Mouse (Mus musculus) embryo, embryonic 11.5 days (tissue): ENCODE data around the gene Micall1.
A peak's percentile ranks its signal among the peaks of the same experiment; 100 is the strongest.

ENCODE experiments used
- DNase-seq: peaks from one replicate; pipeline ENCODE4 v3.0.0-alpha.2; 2012; ENCODE audit warnings: low read depth, low spot score

The Micall1 gene

GRCm38 (mm10) chr15:79129311-79129710 is 20.6 kb downstream of the Micall1 start:
- DNase-seq, result no peak

- no peak for DNase-seq
Observed at GRCm38 (mm10) chr15:79130782-79131181, 22.1 kb downstream of the Micall1 start.

DNA sequence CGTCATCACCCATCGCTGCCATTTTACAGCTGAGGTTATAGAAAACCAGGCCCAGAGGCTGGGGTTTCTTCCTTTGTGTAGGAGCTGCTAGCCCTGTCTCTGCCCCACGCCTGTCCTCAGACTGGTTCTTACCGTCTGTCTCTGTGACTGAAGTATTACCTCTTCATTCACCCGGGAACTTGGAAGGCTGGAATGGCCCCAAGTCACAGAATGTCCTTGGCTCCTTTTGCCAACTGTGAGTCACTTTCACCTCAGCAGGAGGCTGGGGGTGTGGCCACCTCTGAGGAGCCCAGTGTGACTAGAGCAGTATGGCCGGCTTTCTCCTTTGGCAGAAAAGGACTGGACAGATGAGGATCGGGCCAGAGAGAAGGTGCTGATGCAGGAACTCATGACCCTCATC is 22.7 kb downstream of the Micall1 start:
- no peak for DNase-seq

- no peak for DNase-seq
Observed at GRCm38 (mm10) chr15:79133191-79133661, 24.5 kb downstream of the Micall1 start.

GRCm38 (mm10) chr15:79134496-79135270 is 26.0 kb downstream of the Micall1 start:
- DNase-seq, result no peak

DNA sequence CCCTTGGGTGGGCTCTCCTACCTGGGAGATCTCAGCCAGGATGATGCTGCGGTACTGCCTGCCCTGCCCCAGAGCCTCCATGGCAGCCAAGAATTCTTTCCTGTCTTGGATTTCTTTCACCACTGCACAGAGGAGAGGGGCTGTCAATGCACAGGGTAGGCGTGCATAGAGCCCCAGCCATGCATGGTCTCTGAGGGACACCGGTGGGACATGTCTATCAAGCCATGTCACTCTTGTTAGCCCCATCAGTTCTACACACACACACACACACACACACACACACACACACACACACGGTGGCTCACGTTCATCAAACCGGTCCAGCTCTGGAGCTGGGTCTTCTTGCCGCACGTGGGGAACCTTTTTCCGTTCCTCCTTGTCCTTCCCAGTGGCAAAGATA is 26.6 kb downstream of the Micall1 start:
- DNase-seq, result no peak

DNA sequence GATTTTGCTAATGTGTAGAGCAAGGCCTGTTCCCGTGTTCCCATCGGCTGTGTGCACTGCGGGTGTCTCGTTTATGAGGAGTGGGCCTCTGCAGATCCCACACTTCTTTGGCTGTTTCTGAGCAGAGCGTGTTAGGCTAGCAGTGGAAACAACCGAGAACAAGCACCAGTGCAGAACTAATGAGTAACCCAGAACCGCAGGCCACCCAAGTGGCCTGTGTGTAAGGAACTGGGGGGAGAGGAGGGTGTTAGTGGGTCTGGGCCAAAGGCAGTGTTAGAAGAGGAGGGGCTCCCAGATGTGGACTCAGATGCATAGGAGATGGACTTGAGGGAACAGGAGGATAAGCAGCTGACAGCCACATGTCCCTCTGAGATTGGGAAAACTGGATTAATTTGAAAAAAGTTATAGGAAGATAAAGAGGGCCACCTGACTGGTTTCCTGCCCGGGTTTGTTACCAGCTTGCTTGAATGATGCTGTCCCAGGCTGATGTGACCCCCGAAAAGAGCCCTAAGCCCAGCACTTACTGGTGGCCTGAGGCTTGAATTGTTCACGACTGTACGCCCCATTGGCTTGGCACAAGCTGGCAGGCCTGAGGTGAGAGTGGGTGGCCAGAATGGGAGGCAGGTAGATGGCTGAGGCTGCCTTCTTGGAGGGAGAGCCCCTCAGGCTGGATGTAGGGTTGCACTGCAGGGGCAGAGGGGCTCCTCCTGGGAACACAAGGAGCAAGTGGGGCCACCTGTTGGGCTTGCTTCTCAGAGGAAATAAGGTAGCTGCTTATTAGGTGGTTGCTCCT is 27.3 kb downstream of the Micall1 start:
- DNase-seq, result no peak

DNA sequence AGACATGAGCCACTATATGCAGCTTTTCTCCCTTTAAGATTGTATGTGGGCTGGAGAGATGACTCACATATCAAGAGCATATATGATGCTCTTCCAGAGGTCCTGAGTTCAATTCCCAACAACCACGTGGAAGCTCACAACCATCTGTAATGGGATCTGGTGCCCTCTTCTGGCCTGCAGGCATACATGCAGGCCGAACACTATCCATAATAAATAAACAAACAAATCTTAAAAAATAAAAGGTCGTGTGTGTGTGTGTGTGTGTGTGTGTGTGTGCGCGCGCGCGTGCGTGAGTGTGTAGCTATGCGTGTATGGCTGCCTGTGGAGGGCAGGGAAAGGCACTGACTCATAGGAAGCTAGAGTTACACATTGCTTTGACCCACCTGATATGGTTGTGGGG is 30.9 kb downstream of the Micall1 start:
- no peak for DNase-seq

DNA sequence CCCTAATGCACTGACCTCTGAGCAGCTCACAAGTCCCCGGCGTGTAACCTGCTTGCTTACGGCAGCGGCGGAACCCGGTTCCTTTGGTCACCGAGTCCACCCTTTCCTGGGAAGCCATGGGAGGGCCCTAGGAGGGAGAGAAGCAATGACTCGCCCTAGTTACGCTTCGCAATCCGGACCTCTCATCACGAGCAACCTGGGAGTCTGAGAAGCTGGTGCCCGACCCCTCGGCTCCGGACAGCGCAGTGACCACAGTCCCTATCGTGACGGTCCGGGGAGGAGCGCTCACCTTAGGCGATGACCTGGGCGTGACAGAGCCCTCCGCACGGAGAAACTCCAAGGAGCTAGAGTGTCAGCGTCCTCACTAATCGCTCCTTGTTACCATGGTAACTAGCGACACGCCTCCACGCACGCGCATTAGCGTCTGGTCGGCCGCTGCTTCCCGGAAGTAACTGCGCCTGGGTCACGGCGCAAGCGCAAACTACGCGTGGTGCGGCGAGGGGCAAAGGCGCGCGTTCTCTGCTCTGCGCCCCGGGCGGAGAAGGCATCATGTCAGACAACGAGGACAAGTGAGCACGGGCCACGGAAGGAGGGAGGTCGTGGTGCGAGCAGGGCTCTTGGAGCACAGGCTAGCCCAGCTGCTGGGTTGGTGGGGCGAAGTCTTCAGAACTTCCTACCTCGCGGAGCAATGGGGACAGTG is 32.3 kb downstream of the Micall1 start, which contains the start of the genes Polr2f and 1700088E04Rik:
Gene Polr2f (plus strand): TSS at position 144 of the 700 bp plus-strand sequence.
Gene 1700088E04Rik (minus strand): TSS at position 388 of the 700 bp plus-strand sequence.
- peak; percentile 96 for DNase-seq

- no peak for DNase-seq
Observed at GRCm38 (mm10) chr15:79141566-79141917, 32.8 kb downstream of the Micall1 start.

DNA sequence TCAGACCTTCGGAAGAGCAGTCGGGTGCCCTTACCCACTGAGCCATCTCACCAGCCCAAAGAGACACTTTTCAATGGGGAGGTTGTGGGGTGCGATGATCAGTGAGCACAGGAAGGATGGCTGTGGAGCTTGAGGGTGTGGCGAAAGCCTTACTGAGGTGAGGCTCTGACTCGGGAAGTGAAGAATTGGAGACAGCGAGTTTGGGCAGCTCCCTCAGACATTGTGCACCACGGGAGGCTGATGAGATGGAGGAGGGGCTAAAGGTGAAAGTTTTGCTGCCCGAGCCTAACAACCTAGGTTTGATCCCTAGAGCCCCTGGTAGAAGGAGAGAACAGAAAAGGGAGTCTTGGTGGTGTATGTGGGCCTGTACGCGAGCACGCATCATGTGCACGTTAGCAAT is 34.6 kb downstream of the Micall1 start:
- no peak for DNase-seq

DNA sequence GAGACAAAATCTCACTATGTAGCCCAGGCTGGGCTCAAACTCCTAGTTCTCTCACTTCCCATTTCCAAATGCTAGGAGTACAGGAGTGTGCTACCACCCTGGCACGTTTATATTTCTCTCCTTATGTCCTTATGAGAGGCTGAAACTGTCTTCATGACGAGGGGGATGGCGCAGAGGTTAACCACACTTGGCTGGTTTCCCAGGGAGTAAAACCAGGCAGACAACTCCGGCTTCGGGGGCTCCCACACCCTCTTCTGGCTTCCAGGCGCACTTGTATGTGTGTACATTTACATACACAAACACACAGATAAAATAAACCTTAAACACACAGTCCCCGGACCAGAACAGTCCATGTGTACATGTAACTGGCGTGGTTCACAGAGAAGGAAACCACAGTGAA is 35.3 kb downstream of the Micall1 start:
- no peak for DNase-seq

DNA sequence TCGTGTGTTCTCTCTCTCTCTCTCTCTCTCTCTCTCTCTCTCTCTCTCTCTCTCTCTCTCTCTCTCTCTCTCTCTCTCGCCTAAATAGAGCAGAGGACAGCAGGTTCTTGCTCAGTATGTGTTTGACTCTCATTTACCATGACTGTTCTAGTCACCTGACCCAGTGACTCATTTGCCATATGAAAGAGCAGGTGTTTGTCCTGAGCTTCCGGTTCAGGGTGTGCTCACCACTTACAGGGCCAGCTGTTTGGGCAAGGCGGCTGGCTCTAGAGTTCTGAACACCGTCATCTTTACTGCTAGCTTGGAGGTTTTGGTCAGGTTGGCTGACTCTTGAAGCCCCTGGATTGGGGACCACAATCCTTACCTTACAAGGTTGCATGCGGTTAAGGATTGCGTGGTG is 36.8 kb downstream of the Micall1 start:
- DNase-seq, result no peak

- DNase-seq, result peak; percentile 77
Observed at GRCm38 (mm10) chr15:79148533-79148932, 39.8 kb downstream of the Micall1 start.

DNA sequence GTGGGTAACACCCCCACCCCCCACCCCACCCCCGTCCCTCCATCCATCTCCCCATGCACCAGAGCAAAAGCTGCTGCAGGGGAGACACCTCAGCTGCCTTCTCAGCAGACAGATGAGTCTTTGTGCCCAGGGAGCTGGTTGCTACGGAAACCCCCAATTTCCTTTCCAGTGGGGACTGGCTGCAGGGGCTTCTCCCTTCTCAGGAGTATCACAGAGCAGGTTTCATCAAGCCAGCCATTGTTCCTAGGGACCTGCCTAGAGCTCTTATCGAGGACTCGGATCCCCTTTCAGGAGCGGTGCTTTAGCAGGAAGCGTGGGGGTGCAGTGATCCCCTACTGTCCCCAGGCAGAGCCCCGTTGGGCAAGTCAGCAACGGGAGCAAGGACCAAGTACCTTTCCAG is 43.2 kb downstream of the Micall1 start:
- no peak for DNase-seq

- no peak for DNase-seq
Observed at GRCm38 (mm10) chr15:79152709-79153108, 44.0 kb downstream of the Micall1 start.

- no peak for DNase-seq
Observed at GRCm38 (mm10) chr15:79155572-79155971, 46.9 kb downstream of the Micall1 start.

- no peak for DNase-seq
Observed at GRCm38 (mm10) chr15:79162301-79162700, 53.6 kb downstream of the Micall1 start.

DNA sequence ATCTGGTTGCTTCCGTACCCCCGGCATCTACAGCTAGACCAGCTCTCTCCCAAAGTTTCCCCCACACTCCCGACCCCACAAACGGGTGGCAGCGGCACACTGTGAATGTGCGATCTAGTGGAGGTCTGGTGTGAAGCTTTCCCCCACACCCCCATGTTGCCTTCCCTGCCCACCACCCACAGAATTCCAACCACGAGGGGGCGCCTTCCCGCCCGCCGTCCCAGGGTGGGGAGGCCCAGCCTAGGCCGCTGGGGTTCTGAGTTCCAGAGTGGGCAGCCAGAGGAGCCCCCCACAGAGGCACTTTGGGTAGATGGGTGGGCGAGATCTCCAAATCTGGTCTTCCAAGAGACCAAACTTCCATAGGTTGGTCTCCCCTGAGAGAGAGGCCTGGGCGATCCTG is 54.1 kb downstream of the Micall1 start:
- DNase-seq, result no peak

- no peak for DNase-seq
Observed at GRCm38 (mm10) chr15:79164251-79164650, 55.6 kb downstream of the Micall1 start.

DNA sequence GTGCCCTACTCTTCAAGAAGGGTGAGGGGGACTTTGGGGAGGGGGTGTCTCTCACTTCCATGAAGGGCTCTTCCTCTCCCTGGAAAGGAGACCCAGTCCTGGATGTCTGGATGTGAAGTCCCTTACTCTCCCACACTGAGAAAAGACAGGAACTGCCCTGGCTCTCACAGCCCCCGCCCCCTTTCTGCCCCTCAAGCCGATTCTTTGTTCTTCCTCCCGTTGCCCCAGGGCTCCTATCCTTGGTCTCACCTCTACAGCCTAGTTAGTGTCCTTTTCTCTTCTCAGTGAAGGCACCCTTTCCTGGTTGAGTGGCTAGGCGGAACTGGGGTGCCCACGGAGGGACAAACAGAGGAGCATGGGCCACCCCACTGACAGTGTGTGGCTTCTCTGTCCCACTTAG is 56.4 kb downstream of the Micall1 start, which contains the start of gene Sox10:
Gene Sox10 (minus strand): TSS at position 101 of the 400 bp plus-strand sequence.
- no peak for DNase-seq

DNA sequence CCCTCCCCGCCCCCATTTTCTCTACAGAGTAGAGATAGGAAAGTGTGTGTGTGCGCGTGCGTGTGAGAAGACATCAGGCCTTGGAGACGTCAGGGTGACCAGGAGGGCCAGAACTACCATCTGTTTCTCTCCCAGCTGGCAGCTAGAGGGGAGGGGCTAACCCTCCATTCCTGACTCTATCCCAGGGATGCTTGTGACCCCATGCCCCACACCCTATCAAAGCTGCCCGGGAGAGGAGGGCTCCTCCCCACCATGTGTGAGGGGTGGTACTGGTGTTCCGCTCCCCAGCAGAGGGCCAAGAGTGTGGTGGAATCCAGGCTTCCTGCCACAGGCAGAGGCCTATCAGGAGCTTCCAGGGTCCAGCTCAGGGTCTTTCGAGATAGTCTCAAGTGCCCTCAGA is 58.0 kb downstream of the Micall1 start:
- no peak for DNase-seq
